Mouse (Mus musculus): Measurements from ENCODE around the gene Rbm20. TPM values are rescaled to one million over a fixed set of nuclear protein-coding genes. Genes with fewer than 3 reads are reported as not detected.
A peak's percentile ranks its signal among the peaks of the same experiment; 100 is the strongest.

Rbm20 gene
- polyA plus RNA-seq, 1 experiment from 2014 or later, result 2.5 TPM

DNA sequence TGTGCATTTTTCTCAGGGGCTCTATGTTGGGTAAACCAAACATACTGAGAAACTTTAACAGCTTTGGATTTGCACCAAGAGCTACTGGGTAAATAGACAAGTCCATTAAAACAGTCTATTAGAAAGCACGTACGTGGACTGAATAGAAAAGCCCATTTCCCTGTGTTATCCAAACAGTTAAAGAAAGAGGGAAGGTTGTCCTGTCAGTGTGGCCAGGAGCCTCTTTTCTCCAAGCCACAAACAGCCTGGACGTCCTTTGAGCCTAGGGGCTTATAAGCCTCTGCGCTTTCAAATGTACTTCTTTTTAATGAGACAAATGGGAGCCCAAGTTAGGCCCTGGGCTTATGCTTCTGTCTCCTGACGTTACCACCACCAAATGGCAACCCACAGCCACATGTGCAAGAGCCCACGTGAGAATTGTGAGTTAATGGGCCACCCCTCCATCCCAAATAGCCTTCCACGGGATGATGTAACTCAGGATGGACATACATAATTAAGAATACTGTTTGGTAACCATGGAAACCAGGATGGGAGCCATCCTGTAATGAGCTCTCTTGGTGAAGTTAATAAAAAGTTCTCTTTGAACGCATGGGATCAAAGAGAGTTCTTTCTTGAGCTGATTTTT is 156.8 kb downstream of the Rbm20 start:
- H3K27me3 ChIP-seq (ENCODE audit: control insufficient read depth, insufficient read depth, low read length), result no peaks in the 10 kb centered on the region
- WGBS, result 57% methylated on average over 8 of the region's 8 CpGs
- H3K9me3 ChIP-seq (ENCODE audit: control insufficient read depth, low read length), result no peaks in the 10 kb centered on the region
- H3K4me3 ChIP-seq (ENCODE audit: low read depth, low read length), result no peak overlapping the region
- TF ChIP-seq EP300 (optimal IDR thresholded peaks at IDR 0.05), result no peak
- no peak for TF ChIP-seq CTCF (IDR thresholded peaks at IDR 0.05; ENCODE audit: low read depth)
- ATAC-seq (ENCODE audit: low FRiP score, low TSS enrichment), result no peak
- no peaks in the 10 kb centered on the region for H3K36me3 ChIP-seq (ENCODE audit: control insufficient read depth, insufficient read depth, low read length)
- no peak for DNase-seq (ENCODE audit: low spot score)
- H3K9ac ChIP-seq (ENCODE audit: low read length), result no peak overlapping the region
- H3K4me1 ChIP-seq (replicated peaks; ENCODE audit: control insufficient read depth, insufficient read depth), result peaks cover 4% of the 10 kb centered on the region; the same call in 1 of the 2 replicates
- no peak overlapping the region for H3K4me2 ChIP-seq (replicated peaks; ENCODE audit: low read depth)
- H3K27ac ChIP-seq (replicated peaks), result no peak overlapping the region

DNA sequence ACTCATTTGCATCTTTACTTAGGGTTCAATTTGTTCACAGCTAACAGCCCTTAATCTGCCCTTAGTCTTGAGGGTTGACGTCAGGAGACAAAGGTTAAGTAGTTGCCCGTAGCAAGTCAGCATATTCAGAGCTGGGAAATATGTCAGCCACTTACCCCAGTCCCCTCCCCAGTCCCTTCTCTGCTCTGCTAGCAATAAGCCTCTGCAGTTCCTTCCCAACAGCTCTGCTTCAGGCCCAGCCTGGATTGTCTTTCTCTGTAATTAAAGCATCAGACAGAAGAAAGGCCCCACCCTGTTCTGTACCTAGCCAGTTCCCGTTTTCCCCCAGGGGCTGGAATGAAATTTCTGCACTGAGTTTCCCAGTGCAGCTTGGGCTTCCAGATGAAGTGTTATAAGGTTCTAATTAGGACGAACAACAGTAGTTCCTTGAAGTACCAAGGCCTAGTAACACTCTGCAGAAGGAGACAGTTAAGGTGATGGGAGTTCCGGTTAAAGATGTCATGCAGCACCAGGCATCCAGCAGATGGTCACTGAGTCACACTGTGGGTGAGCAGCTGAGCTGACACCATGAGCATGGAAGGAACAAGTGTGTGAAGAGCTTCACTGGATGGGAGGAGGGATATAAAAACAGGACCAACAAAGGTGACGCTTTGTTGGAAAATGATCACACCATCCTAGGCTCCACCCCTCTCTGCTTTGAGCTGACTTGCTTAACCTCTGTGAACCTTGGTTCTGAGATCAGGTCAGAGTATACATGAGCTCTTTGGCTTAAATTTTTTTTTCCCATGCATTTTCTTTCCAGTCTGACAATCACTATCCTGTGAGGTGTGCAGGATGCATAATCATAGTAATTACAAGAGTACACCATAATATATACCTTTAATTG is 159.7 kb downstream of the Rbm20 start:
- WGBS, result 53% methylated on average over 6 of the region's 6 CpGs
- peak; percentile 43 for ATAC-seq (ENCODE audit: low FRiP score, low TSS enrichment)
- H3K27ac ChIP-seq (replicated peaks), result peak overlapping the region; percentile 45; the same call in 1 of the 2 replicates

DNA sequence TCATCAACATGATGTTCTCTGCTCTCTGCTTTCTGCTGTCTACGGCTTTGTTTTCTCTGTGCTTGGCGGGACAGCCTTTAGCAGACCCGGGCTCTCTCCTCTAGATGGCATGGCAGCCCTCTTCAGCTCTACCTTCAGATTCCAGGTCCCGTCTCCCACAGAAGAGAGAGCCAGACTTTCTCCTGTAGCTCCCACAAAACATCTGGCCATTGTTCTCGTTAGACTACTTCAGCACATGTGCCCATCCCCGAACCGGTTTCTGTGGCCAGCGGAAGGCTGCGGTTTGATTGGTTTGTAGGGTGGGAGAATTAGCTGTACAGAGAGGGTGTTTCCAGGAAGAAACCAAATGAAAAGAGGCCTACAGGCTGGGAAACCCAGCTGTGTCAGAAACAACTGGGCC is 161.7 kb downstream of the Rbm20 start:
- peak overlapping the region; percentile 75 for H3K27ac ChIP-seq (replicated peaks)
- no peaks in the 10 kb centered on the region; the same call in 1 of the 2 replicates for H3K4me1 ChIP-seq (replicated peaks; ENCODE audit: control insufficient read depth, insufficient read depth)
- TF ChIP-seq EP300 (optimal IDR thresholded peaks at IDR 0.05) (no peak), CTCF (IDR thresholded peaks at IDR 0.05; ENCODE audit: low read depth) (peak; percentile 70)
- H3K4me3 ChIP-seq (ENCODE audit: low read depth, low read length), result no peak overlapping the region
- no peak overlapping the region for H3K4me2 ChIP-seq (replicated peaks; ENCODE audit: low read depth)
- WGBS, result 33% methylated on average over 9 of the region's 9 CpGs
- ATAC-seq (ENCODE audit: low FRiP score, low TSS enrichment) (peak; percentile 73), DNase-seq (ENCODE audit: low spot score) (peak; percentile 70)
- no peaks in the 10 kb centered on the region for H3K9me3 ChIP-seq (ENCODE audit: control insufficient read depth, low read length)
- H3K27me3 ChIP-seq (ENCODE audit: control insufficient read depth, insufficient read depth, low read length), result no peaks in the 10 kb centered on the region
- no peak overlapping the region for H3K9ac ChIP-seq (ENCODE audit: low read length)
- H3K36me3 ChIP-seq (ENCODE audit: control insufficient read depth, insufficient read depth, low read length), result no peaks in the 10 kb centered on the region

More for the DNA sequence above, 159.7 kb downstream of the Rbm20 start:
- Histone ChIP-seq H3K36me3 (ENCODE audit: control insufficient read depth, insufficient read depth, low read length) (no peaks in the 10 kb centered on the region), H3K27me3 (ENCODE audit: control insufficient read depth, insufficient read depth, low read length) (no peaks in the 10 kb centered on the region), H3K9me3 (ENCODE audit: control insufficient read depth, low read length) (no peaks in the 10 kb centered on the region), H3K9ac (ENCODE audit: low read length) (no peak overlapping the region), H3K4me2 (replicated peaks; ENCODE audit: low read depth) (no peak overlapping the region), H3K4me1 (replicated peaks; ENCODE audit: control insufficient read depth, insufficient read depth) (no peaks in the 10 kb centered on the region; the same call in 1 of the 2 replicates), H3K4me3 (ENCODE audit: low read depth, low read length) (no peak overlapping the region)
- DNase-seq (ENCODE audit: low spot score), result no peak
- TF ChIP-seq CTCF (IDR thresholded peaks at IDR 0.05; ENCODE audit: low read depth) (no peak), EP300 (optimal IDR thresholded peaks at IDR 0.05) (no peak)

DNA sequence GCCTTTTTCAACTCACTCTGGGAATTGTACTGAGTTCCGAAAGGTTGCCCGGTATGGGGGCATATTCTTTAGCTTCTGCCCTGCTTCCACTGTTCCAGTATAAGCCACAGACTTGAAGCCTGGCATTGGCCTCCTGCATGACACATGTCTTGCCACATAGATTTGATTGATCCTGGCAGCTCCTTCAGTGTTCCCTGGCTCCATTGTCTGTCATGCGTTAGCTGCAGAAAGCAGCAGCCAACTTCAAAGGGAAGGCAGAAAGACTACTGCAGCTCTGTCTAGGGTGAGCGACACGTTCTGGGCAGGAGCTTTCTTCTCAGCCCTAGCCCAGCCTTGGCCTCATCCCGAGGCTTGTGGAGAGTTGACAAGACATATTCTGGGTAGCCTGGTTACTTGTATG is 162.7 kb downstream of the Rbm20 start:
- H3K9me3 ChIP-seq (ENCODE audit: control insufficient read depth, low read length), result no peaks in the 10 kb centered on the region
- no peak for ATAC-seq (ENCODE audit: low FRiP score, low TSS enrichment)
- no peak overlapping the region for H3K4me3 ChIP-seq (ENCODE audit: low read depth, low read length)
- WGBS, result 60% methylated on average over 6 of the region's 6 CpGs
- no peaks in the 10 kb centered on the region for H3K27me3 ChIP-seq (ENCODE audit: control insufficient read depth, insufficient read depth, low read length)
- DNase-seq (ENCODE audit: low spot score), result no peak
- H3K4me1 ChIP-seq (replicated peaks; ENCODE audit: control insufficient read depth, insufficient read depth), result no peaks in the 10 kb centered on the region; the same call in 1 of the 2 replicates
- no peaks in the 10 kb centered on the region for H3K36me3 ChIP-seq (ENCODE audit: control insufficient read depth, insufficient read depth, low read length)
- no peak overlapping the region for H3K4me2 ChIP-seq (replicated peaks; ENCODE audit: low read depth)
- peak overlapping the region; percentile 18; the same call in 1 of the 2 replicates for H3K27ac ChIP-seq (replicated peaks)
- H3K9ac ChIP-seq (ENCODE audit: low read length), result no peak overlapping the region
- TF ChIP-seq CTCF (IDR thresholded peaks at IDR 0.05; ENCODE audit: low read depth), result no peak
- no peak for TF ChIP-seq EP300 (optimal IDR thresholded peaks at IDR 0.05)

DNA sequence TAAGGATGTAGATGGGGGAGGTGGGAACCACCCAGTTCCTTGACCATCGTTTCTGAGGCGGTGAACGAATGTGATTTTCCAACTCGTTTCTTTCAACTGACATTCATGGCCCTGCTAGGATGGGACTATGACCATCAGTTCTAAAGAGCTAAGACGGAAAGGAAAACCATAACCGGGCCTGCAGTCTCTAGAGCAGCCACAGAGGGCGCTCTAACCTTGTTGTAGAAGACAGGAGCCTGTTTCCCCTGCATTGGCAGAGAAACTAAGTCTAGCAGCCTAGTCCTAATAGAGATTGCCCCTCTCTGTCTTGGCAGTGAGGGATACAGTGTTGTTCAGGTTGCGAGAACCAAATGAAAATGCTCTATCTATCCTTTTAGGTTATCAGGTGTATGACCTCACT is 164.8 kb downstream of the Rbm20 start:
- Histone ChIP-seq H3K27me3 (ENCODE audit: control insufficient read depth, insufficient read depth, low read length) (no peaks in the 10 kb centered on the region), H3K9ac (ENCODE audit: low read length) (no peak overlapping the region), H3K4me2 (replicated peaks; ENCODE audit: low read depth) (no peak overlapping the region), H3K4me3 (ENCODE audit: low read depth, low read length) (no peak overlapping the region), H3K4me1 (replicated peaks; ENCODE audit: control insufficient read depth, insufficient read depth) (no peaks in the 10 kb centered on the region; the same call in 1 of the 2 replicates), H3K27ac (replicated peaks) (no peak overlapping the region), H3K9me3 (ENCODE audit: control insufficient read depth, low read length) (no peaks in the 10 kb centered on the region), H3K36me3 (ENCODE audit: control insufficient read depth, insufficient read depth, low read length) (no peaks in the 10 kb centered on the region)
- ATAC-seq (ENCODE audit: low FRiP score, low TSS enrichment) (no peak), DNase-seq (ENCODE audit: low spot score) (peak; percentile 66)
- 68% methylated on average over 8 of the region's 8 CpGs for WGBS
- TF ChIP-seq EP300 (optimal IDR thresholded peaks at IDR 0.05) (no peak), CTCF (IDR thresholded peaks at IDR 0.05; ENCODE audit: low read depth) (peak; percentile 74)

Data from stomach, postnatal 0 days (tissue).